In the genomic region with DNA sequence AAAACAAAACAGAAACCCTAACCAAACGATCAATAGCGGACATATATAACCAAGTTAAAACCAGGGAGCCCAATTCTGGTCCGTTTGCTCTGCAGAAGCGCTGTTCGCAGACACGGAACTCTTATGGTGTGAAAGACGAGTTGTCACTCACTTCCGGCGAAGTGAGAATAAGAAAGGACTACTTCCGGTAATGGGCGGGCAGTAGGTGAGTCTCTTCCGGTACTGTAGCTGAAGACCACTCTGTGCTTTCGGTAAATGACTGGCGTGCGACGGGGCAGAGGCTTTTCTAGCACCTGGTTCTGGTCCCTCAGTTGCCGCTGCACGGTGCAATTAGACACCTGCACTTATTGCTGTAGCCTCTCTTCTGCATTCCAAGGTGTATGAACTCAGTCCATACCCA, we compare ENCODE assay signal across 8 mouse cellular contexts. TPM values are rescaled to one million over a fixed set of nuclear protein-coding genes. Genes with fewer than 3 reads are reported as not detected.
DNase-seq lines count a peak whose midpoint lies in the region; ATAC-seq and TF ChIP-seq lines count a peak whose summit lies in the region.

A gene (plus strand): TSS at position 176 of the 400 bp plus-strand sequence.

- no peak; the same call in 1 of the 2 replicates for TF ChIP-seq CTCF in kidney, postnatal 0 days (IDR thresholded peaks at IDR 0.05; ENCODE audit: low read depth)

- H3K27ac ChIP-seq in embryonic facial prominence, embryonic 12.5 days, result peak within 1 kb of the TSS; percentile 57; the same call in 1 of the 2 replicates
- peak within 1 kb of the TSS; percentile 33; the same call in 1 of the 2 replicates for H3K27ac ChIP-seq in heart, embryonic 13.5 days (replicated peaks)
- no peak within 1 kb of the TSS; the same call in 1 of the 2 replicates for H3K27ac ChIP-seq in kidney, postnatal 0 days
- peak within 1 kb of the TSS; percentile 57; the same call in 1 of the 2 replicates for H3K27ac ChIP-seq in liver, embryonic 11.5 days (ENCODE audit: low read depth, low read length)

- H3K9ac ChIP-seq in embryonic facial prominence, embryonic 12.5 days, result peak within 1 kb of the TSS; percentile 70
- peak within 1 kb of the TSS; percentile 85 for H3K9ac ChIP-seq in heart, embryonic 13.5 days
- H3K9ac ChIP-seq in kidney, postnatal 0 days (ENCODE audit: low read depth, low read length), result peak within 1 kb of the TSS; percentile 58
- peak within 1 kb of the TSS; percentile 81 for H3K9ac ChIP-seq in liver, embryonic 11.5 days (ENCODE audit: low read depth, low read length)

- H3K4me2 ChIP-seq in embryonic facial prominence, embryonic 12.5 days (replicated peaks), result peak within 1 kb of the TSS; percentile 96
- peak within 1 kb of the TSS; percentile 95 for H3K4me2 ChIP-seq in heart, embryonic 13.5 days
- peak within 1 kb of the TSS; percentile 77 for H3K4me2 ChIP-seq in kidney, postnatal 0 days (ENCODE audit: low read length)
- H3K4me2 ChIP-seq in liver, embryonic 11.5 days, result peak within 1 kb of the TSS; percentile 89

- H3K9me3 ChIP-seq in embryonic facial prominence, embryonic 12.5 days, result no peaks in the 10 kb centered on the region
- H3K9me3 ChIP-seq in heart, embryonic 13.5 days, result no peaks in the 10 kb centered on the region
- H3K9me3 ChIP-seq in kidney, postnatal 0 days (replicated peaks; ENCODE audit: low read length), result no peaks in the 10 kb centered on the region
- no peaks in the 10 kb centered on the region for H3K9me3 ChIP-seq in liver, embryonic 11.5 days (ENCODE audit: control insufficient read depth, low read length)

- H3K36me3 ChIP-seq in embryonic facial prominence, embryonic 12.5 days, result peaks cover 30% of the 10 kb centered on the region
- peaks cover 32% of the 10 kb centered on the region for H3K36me3 ChIP-seq in heart, embryonic 13.5 days
- peaks cover 19% of the 10 kb centered on the region; the same call in 1 of the 2 replicates for H3K36me3 ChIP-seq in kidney, postnatal 0 days (ENCODE audit: insufficient read depth, low read length)
- H3K36me3 ChIP-seq in liver, embryonic 11.5 days (ENCODE audit: control insufficient read depth, insufficient read depth, low read length), result peaks cover 20% of the 10 kb centered on the region

- peak; percentile 91 for DNase-seq in CD4-positive, CD25-positive, alpha-beta regulatory T cell, adult 2 months (ENCODE audit: low read depth, low spot score)
- DNase-seq in adrenal gland, postnatal 36 days, result peak; percentile 67 to 75
- DNase-seq in kidney, postnatal 0 days (ENCODE audit: low spot score), result peak; percentile 94
- peak; percentile 70 for DNase-seq in liver, embryonic 11.5 days (ENCODE audit: low spot score)
- peak; percentile 92 for DNase-seq in naive thymus-derived CD4-positive, alpha-beta T cell, adult 2 months (ENCODE audit: low read depth)
- peak; percentile 94 for DNase-seq in telencephalon, adult 2 months (ENCODE audit: low read depth, low spot score)

- H3K4me1 ChIP-seq in embryonic facial prominence, embryonic 12.5 days, result peaks cover 28% of the 10 kb centered on the region
- peaks cover 25% of the 10 kb centered on the region for H3K4me1 ChIP-seq in heart, embryonic 13.5 days
- peaks cover 16% of the 10 kb centered on the region for H3K4me1 ChIP-seq in kidney, postnatal 0 days (replicated peaks; ENCODE audit: insufficient read depth, low read length)
- peaks cover 21% of the 10 kb centered on the region for H3K4me1 ChIP-seq in liver, embryonic 11.5 days (replicated peaks; ENCODE audit: control insufficient read depth, insufficient read depth, low read length)

- ATAC-seq in embryonic facial prominence, embryonic 12.5 days (ENCODE audit: insufficient number of reproducible peaks, insufficient read depth, low FRiP score, low TSS enrichment), result no peak
- ATAC-seq in heart, embryonic 13.5 days (ENCODE audit: extremely low read depth, insufficient number of reproducible peaks, low FRiP score, low TSS enrichment), result no peak
- ATAC-seq in kidney, postnatal 0 days (replicated peaks; ENCODE audit: low FRiP score, low read depth), result peak; percentile 31; the same call in 1 of the 2 replicates
- ATAC-seq in liver, embryonic 11.5 days (replicated peaks; ENCODE audit: low FRiP score), result peak; percentile 76

- peaks cover 28% of the 10 kb centered on the region for H3K27me3 ChIP-seq in embryonic facial prominence, embryonic 12.5 days
- H3K27me3 ChIP-seq in heart, embryonic 13.5 days (replicated peaks), result peaks cover 45% of the 10 kb centered on the region
- peaks cover 15% of the 10 kb centered on the region for H3K27me3 ChIP-seq in kidney, postnatal 0 days (ENCODE audit: insufficient read depth, low read length)
- H3K27me3 ChIP-seq in liver, embryonic 11.5 days (replicated peaks; ENCODE audit: control insufficient read depth, insufficient read depth, low read length), result peaks cover 29% of the 10 kb centered on the region

- H3K4me3 ChIP-seq in embryonic facial prominence, embryonic 12.5 days, result peak within 1 kb of the TSS; percentile 64
- peak within 1 kb of the TSS; percentile 69 for H3K4me3 ChIP-seq in heart, embryonic 13.5 days
- H3K4me3 ChIP-seq in kidney, postnatal 0 days (replicated peaks; ENCODE audit: low read depth, low read length), result peak within 1 kb of the TSS; percentile 51
- peak within 1 kb of the TSS; percentile 84 for H3K4me3 ChIP-seq in liver, embryonic 11.5 days (ENCODE audit: low read depth, low read length)

- under 1% methylated on average over 18 of the region's 18 CpGs for WGBS in embryonic facial prominence, embryonic 12.5 days
- under 1% methylated on average over 18 of the region's 18 CpGs for WGBS in heart, embryonic 13.5 days
- under 1% methylated on average over 18 of the region's 18 CpGs for WGBS in kidney, postnatal 0 days
- under 1% methylated on average over 18 of the region's 18 CpGs for WGBS in liver, embryonic 11.5 days

RNA-seq across cellular contexts. Expression of the gene that starts here (rescaled TPM):
- 10 to 100 TPM; 16.6 to 20.8 TPM for total RNA-seq in adrenal gland, postnatal 36 days (2021)
- polyA plus RNA-seq in embryonic facial prominence, embryonic 12.5 days (2016; fragmentation: Nextera tagmentation; extraction: Ambion mirVana), result 26.0 and 29.6 TPM in 2 replicates
- polyA plus RNA-seq in heart, embryonic 13.5 days (2015; fragmentation: Nextera tagmentation; extraction: Ambion mirVana), result 14.2 and 15.1 TPM in 2 replicates
- 21.0 and 22.1 TPM in 2 replicates for polyA plus RNA-seq in kidney, postnatal 0 days (2015; fragmentation: Nextera tagmentation; extraction: Ambion mirVana)
- 29.8 and 31.9 TPM in 2 replicates for polyA plus RNA-seq in liver, embryonic 11.5 days (2014; fragmentation: Nextera tagmentation; extraction: Ambion mirVana)

Comparison
In these comparisons a context has a peak if more than half of its experiments do, and no peak if none do; other contexts are left out.
1. ATAC-seq: peak in kidney, postnatal 0 days (single experiment) and liver, embryonic 11.5 days (single experiment); none in embryonic facial prominence, embryonic 12.5 days (single experiment) and heart, embryonic 13.5 days (single experiment).
2. Peak in every context shown above with its lines, with median percentiles within 50 percentile points of each other: DNase-seq, H3K4me2 ChIP-seq, H3K4me3 ChIP-seq and H3K9ac ChIP-seq.